Mouse (Mus musculus) stomach, embryonic 15.5 days (tissue): Measurements from ENCODE around the gene Gcfc2. TPM values are rescaled to one million over a fixed set of nuclear protein-coding genes. Genes with fewer than 3 reads are reported as not detected.

Experiments used
- ATAC-seq: fragments of 200-750 bp; cut with Nextera tagmentation; 2 replicates; pipeline ENCODE4 v1.8.0; 2017; ENCODE audit warnings: low read depth, moderate number of reproducible peaks, moderate TSS enrichment; ENCODE audit not compliant: insufficient read depth, low FRiP score
- H3K27ac ChIP-seq: fragments of 300-500 bp; sonication (generic); 2 replicates; pipeline ENCODE4 v1.5.1; 2015; ENCODE audit warnings: mild to moderate bottlenecking, inconsistent platforms
- H3K27me3 ChIP-seq: fragments of 300-500 bp; sonication (generic); replicated peaks from 2 replicates; pipeline ENCODE4 v1.6.1; 2015; ENCODE audit warnings: inconsistent platforms
- H3K36me3 ChIP-seq: fragments of 300-500 bp; sonication (generic); 2 replicates; pipeline ENCODE4 v1.6.1; 2015; ENCODE audit warnings: inconsistent platforms
- H3K4me1 ChIP-seq: fragments of 300-500 bp; sonication (generic); 2 replicates; pipeline ENCODE4 v1.6.1; 2015; ENCODE audit warnings: inconsistent platforms
- H3K4me2 ChIP-seq: fragments of 300-500 bp; sonication (generic); 2 replicates; pipeline ENCODE4 v1.6.1; 2015; ENCODE audit warnings: mild to moderate bottlenecking, inconsistent platforms
- H3K4me3 ChIP-seq: fragments of 300-500 bp; sonication (generic); replicated peaks from 2 replicates; pipeline ENCODE4 v1.5.1; 2015; ENCODE audit warnings: inconsistent platforms
- H3K9ac ChIP-seq: fragments of 300-500 bp; sonication (generic); 2 replicates; pipeline ENCODE4 v1.6.1; 2015; ENCODE audit warnings: inconsistent platforms
- H3K9me3 ChIP-seq: fragments of 300-500 bp; sonication (generic); 2 replicates; pipeline ENCODE4 v1.6.1; 2016; ENCODE audit warnings: inconsistent platforms
- WGBS: fragments of 180-500 bp; shearing (Covaris S2); methylation state at CpG from one replicate; pipeline ENCODE4 v1.1.7; 2015; 5-methylcytosine and 5-hydroxymethylcytosine counted together
- microRNA counts: library from miRNA; unstranded; fragments of <30 nt; microRNA quantifications from one replicate; lab custom pipeline; 2016
- microRNA-seq: library from miRNA; unstranded; fragments of <30 nt; microRNA quantifications from one replicate; pipeline ENCODE4, GENCODE M21; 2016
- polyA plus RNA-seq: library from polyadenylated mRNA; unstranded; fragments of >200 nt; fragmentation: Nextera tagmentation; extraction: Ambion mirVana; gene quantifications from 2 replicates; pipeline ENCODE4 v1.2.1, GENCODE M21; 2015

Gene Gcfc2
- polyA plus RNA-seq, 1 experiment from 2014 or later: 8.5 TPM

DNA sequence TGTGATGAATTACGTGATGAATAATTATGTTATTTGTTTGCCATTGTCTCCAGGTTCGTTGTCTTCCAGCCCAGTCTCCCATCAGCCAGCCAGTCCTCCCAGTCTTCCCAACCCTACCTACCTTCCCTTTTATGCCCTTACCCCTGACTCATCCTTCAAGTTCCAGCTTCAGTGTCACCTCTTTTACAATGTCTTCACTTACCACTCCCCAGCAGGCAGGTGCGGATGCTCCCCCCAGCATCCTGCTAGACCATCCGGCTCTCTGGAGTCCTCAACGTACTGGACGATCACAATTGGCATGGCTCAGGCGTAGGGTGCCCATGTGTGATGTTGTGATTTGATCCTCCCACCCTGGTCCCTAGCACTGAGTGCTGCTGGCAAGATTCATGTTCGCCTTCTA, 62.7 kb downstream of the Gcfc2 start:
- no peak for ATAC-seq
- Histone ChIP-seq H3K4me1 (peaks cover 4% of the 10 kb centered on the region; the same call in 1 of the 2 replicates), H3K4me2 (no peak overlapping the region), H3K27ac (no peak overlapping the region), H3K36me3 (no peaks in the 10 kb centered on the region), H3K27me3 (no peaks in the 10 kb centered on the region), H3K9ac (no peak overlapping the region), H3K4me3 (no peak overlapping the region), H3K9me3 (no peaks in the 10 kb centered on the region)
- WGBS: 87% methylated on average over 8 of the region's 8 CpGs

DNA sequence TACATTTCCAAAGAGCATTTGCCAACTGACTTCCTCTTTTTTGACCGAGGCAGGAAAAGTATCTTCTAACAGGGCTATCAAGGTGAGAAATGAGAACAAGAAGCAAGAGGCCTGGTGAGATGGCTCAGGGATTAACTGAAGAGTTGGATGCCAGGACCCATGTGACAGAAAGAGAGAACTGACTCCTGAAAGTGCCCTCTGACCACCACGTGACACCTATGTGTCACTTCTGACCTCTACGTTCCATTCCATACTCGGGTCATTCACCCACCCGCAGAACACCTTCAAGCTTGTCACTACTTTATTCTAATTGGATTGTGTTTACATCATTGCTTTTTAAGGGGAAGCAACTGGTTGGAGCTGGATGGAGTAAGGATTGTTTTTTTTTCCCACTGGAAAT, 63.1 kb downstream of the Gcfc2 start:
- Histone ChIP-seq H3K27ac (no peak overlapping the region), H3K27me3 (no peaks in the 10 kb centered on the region), H3K4me3 (no peak overlapping the region), H3K9me3 (no peaks in the 10 kb centered on the region), H3K4me2 (no peak overlapping the region), H3K36me3 (no peaks in the 10 kb centered on the region), H3K9ac (no peak overlapping the region), H3K4me1 (peaks cover 4% of the 10 kb centered on the region; the same call in 1 of the 2 replicates)
- WGBS: 34% methylated on average over 5 of the region's 5 CpGs
- no peak for ATAC-seq

DNA sequence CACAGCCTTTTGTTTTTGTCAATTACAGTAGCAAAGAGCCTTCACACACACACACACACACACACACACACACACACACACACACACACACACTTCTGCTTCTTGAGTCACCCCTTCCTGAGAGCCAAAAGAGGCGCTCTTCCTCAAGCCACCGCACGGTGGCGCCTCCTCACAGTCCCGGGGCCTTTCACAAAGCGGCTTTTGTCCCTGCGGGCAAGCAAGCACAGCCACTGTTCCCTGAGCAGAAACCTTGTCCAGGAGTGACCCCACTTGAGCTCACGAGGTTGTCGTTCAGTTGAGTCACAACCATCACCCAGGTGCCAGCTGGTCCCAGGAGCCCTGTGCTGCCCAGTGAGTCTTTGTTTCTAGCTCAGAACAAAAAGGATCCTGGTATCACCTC, 63.5 kb downstream of the Gcfc2 start:
- Histone ChIP-seq H3K27me3 (no peaks in the 10 kb centered on the region), H3K4me3 (no peak overlapping the region), H3K4me1 (peaks cover 4% of the 10 kb centered on the region; the same call in 1 of the 2 replicates), H3K9ac (no peak overlapping the region), H3K27ac (no peak overlapping the region), H3K4me2 (0 out of 2 replicates have a peak overlapping the region, but pooled peaks have one; percentile 2), H3K36me3 (no peaks in the 10 kb centered on the region), H3K9me3 (no peaks in the 10 kb centered on the region)
- peak; percentile 41; the same call in 1 of the 2 replicates for ATAC-seq
- 3% methylated on average over 9 of the region's 9 CpGs for WGBS

DNA sequence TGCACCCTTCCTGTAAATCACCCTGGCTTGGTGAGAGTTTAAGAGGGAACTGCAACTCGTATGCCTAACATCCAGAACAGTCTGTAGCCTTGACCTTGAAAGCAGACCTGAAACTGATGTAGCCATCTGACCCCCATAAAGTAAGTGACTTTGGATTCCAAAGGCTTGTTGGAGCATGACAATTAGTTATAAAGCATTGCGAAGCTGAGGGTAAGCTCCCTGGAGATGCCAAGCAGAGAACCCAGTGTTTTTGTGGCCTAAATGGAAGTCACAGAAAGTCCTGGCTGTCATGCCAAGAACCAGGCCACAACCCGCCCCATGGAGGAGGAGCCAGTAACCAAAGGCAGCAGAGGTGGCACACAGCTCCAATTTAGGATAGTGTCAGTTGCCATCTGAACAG, 64.1 kb downstream of the Gcfc2 start:
- no peak for ATAC-seq
- WGBS: 73% methylated on average over 3 of the region's 3 CpGs
- H3K27ac ChIP-seq: no peak overlapping the region
- no peaks in the 10 kb centered on the region for H3K36me3 ChIP-seq
- H3K27me3 ChIP-seq: no peaks in the 10 kb centered on the region
- H3K4me1 ChIP-seq: peaks cover 4% of the 10 kb centered on the region; the same call in 1 of the 2 replicates
- H3K4me2 ChIP-seq: no peak overlapping the region
- no peaks in the 10 kb centered on the region for H3K9me3 ChIP-seq
- H3K4me3 ChIP-seq: no peak overlapping the region
- H3K9ac ChIP-seq: no peak overlapping the region

DNA sequence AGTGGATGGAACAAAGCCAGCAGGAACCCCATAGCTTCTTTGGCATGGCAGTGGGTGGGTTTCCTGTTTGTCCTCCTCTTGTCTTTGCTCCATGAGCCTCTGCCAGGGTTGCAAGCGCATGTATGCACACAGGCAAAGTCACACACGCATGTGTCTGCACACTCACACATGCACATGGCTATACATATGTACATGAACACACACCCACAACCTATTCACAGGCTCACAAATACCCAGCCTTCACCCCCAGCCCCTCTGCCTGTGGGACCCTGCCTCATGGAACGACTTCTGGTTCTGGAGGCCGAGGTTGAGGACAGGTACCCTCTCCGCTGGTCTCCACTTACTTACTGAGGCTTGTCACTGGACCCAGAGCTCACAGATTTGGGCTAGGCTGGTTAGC, 64.9 kb downstream of the Gcfc2 start:
- Histone ChIP-seq H3K27me3 (no peaks in the 10 kb centered on the region), H3K4me3 (no peak overlapping the region), H3K4me1 (peaks cover 4% of the 10 kb centered on the region; the same call in 1 of the 2 replicates), H3K4me2 (no peak overlapping the region), H3K9ac (no peak overlapping the region), H3K27ac (no peak overlapping the region), H3K9me3 (no peaks in the 10 kb centered on the region), H3K36me3 (no peaks in the 10 kb centered on the region)
- no peak for ATAC-seq
- 95% methylated on average over 5 of the region's 5 CpGs for WGBS

DNA sequence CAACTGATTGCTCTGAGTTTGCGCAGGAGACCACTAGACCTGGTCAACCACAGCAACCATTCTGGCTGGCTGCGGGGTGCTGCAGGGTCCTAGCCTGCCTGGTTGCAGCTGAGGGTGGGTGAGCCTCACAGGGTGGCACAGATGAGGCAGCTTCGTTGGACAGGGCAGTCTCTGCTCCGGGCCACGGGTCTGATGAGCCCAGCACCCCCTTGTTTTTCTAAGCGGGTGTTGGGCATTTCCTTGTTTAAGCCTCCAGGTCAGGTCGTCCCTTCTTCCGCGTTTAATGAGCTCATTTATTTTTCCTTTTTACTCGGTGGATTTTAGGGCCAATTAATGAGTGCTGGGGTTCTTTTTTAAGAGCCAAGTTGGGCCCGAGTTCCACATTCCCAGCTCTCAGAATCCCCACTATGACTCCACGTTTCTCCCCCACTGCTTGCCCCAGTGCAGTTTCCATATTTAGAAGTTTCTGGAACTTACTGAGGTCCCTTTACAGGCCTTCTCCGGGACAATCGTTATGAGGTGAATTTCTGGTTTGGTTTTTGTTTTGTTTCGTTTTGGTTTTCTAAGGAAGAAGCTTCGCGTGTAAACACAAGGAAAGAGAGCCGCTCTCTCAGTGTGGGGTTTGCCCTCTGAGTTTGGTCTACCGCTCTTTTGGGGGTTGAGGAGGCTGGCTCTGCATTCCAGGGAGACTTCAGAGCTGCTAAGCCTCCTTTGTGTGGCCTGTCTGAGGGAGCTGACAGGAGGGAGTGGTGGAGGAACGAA, 66.8 kb downstream of the Gcfc2 start:
- no peak overlapping the region; the same call in 1 of the 2 replicates for H3K4me2 ChIP-seq
- H3K9ac ChIP-seq: no peak overlapping the region
- H3K27me3 ChIP-seq: no peaks in the 10 kb centered on the region
- H3K9me3 ChIP-seq: no peaks in the 10 kb centered on the region
- ATAC-seq: no peak
- H3K4me1 ChIP-seq: peaks cover 4% of the 10 kb centered on the region; the same call in 1 of the 2 replicates
- WGBS: 51% methylated on average over 20 of the region's 20 CpGs
- H3K4me3 ChIP-seq: no peak overlapping the region
- H3K36me3 ChIP-seq: no peaks in the 10 kb centered on the region
- 0 out of 2 replicates have a peak overlapping the region, but pooled peaks have one; percentile 4 for H3K27ac ChIP-seq

MicroRNAs encoded within 50 kb of the gene (microRNA counts, 519-probe panel; counts per million panel counts)
- microRNA mmu-miR-468 (lab: Ali Mortazavi, UCI): 2,981 counts per million, percentile 76 among the panel's probes with 10 or more counts

Small RNA genes lying within 50 kb of the gene (microRNA-seq; reads per million reads assigned to microRNA genes)
- gene Mir468: not detected
- not detected for gene Mir7232

Other genes with a start within 250 kb of the Gcfc2 start
- gene Mrpl19, start 42.3 kb downstream of the Gcfc2 start, polyA plus RNA-seq: 32.2 and 47.3 TPM in 2 replicates
- gene Eva1a, start 117.4 kb downstream of the Gcfc2 start, polyA plus RNA-seq: 18.1 and 19.3 TPM in 2 replicates